Mouse (Mus musculus) macrophage (primary cell): Measurements from ENCODE around the gene Gm1043. TPM values are rescaled to one million over a fixed set of nuclear protein-coding genes. Genes with fewer than 3 reads are reported as not detected.

Experiments
- H3K27ac ChIP-seq: fragments of 350-480 bp; formaldehyde crosslinking; 2 replicates; pipeline ENCODE4 v1.9.0; 2021
- H3K36me3 ChIP-seq: fragments of 350-480 bp; formaldehyde crosslinking; 2 replicates; pipeline ENCODE4 v1.9.0; 2021; ENCODE audit errors: inconsistent target
- H3K4me3 ChIP-seq: fragments of 350-480 bp; formaldehyde crosslinking; 2 replicates; pipeline ENCODE4 v1.9.0; 2021; ENCODE audit errors: inconsistent target
- H3K79me2 ChIP-seq: fragments of 350-480 bp; formaldehyde crosslinking; 2 replicates; pipeline ENCODE4 v1.9.0; 2021; ENCODE audit errors: inconsistent target
- WGBS: methylation state at CpG from one replicate; pipeline ENCODE4 v1.1.7; 2026; ENCODE audit warnings: inconsistent platforms; ENCODE audit not compliant: missing documents; 5-methylcytosine and 5-hydroxymethylcytosine counted together
- polyA plus RNA-seq: library from polyadenylated mRNA; stranded (reverse); fragments of 250-400 nt; gene quantifications from 3 replicates; pipeline ENCODE4 v1.2.4, GENCODE M21; 2018; ENCODE audit warnings: inconsistent platforms
- total RNA-seq, 78 experiments: library from RNA; depleted of rRNA; stranded (reverse); fragments of 250-400 nt; gene quantifications; 1 replicate in 9 of 78; 2 replicates in 24 of 78; 3 replicates in 43 of 78; 4 replicates in 2 of 78; pipeline ENCODE4 v1.2.4; 2018; ENCODE audit warnings: inconsistent platforms in 56 of 78

Gm1043 gene
- total RNA-seq (2018; cell fraction: chromatin; rRNA removed) = not detected
- not detected for total RNA-seq (2018; cell fraction: cytosol; rRNA removed)
- not detected for total RNA-seq (2018; cell fraction: nucleus; rRNA removed)
- not detected in 3 replicates for polyA plus RNA-seq

DNA sequence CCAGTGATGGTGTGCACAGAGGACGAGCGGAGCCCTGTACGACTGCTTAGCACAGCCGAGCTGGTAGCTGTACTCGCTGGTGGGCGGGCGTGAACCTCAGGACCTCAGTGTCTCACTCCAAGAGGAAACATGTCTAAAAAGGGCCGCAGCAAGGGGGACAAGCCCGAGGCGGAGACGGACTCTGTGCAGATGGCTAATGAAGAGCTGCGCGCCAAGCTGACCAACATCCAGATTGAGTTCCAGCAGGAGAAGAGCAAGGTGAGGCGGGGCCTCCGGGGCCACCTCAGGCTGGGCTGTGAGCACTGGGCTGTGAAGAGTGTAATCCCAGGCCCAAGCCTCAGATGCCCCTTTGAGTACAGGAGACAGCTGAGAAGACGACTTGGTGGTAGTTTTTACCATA is at the start of gene Gm1043:
Gene Gm1043 (plus strand): TSS at position 130 of the 400 bp plus-strand sequence.
- Histone ChIP-seq H3K27ac (no peak within 1 kb of the TSS), H3K4me3 (no peak within 1 kb of the TSS), H3K36me3 (no peaks in the 10 kb centered on the region), H3K79me2 (no peaks in the 10 kb centered on the region)
- 95% methylated on average over 12 of the region's 16 CpGs for whole genome bisulfite sequencing

DNA sequence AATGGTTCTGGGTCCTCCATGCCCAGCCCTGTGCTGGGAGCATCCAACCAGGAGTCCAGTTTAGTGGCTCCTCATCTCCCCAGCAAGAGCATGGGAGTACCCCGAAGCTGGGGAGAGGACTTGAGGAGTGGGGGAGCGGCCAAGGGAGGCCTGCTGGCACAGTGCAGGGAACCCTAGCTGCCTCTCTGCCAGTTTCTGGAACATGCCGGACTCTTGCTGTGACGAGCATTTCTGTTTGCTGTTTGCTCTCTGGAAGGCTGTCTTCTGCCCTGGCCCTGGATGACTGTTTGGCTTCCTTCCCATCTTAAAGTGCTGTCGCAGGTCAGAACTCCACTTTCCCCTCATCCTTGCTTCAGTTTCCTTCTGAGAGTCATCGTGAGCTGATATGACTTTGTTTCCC is 49.3 kb upstream of the Gm1043 start:
- no peaks in the 10 kb centered on the region for H3K79me2 ChIP-seq
- no peak overlapping the region for H3K4me3 ChIP-seq
- 82% methylated on average over 6 of the region's 6 CpGs for WGBS

DNA sequence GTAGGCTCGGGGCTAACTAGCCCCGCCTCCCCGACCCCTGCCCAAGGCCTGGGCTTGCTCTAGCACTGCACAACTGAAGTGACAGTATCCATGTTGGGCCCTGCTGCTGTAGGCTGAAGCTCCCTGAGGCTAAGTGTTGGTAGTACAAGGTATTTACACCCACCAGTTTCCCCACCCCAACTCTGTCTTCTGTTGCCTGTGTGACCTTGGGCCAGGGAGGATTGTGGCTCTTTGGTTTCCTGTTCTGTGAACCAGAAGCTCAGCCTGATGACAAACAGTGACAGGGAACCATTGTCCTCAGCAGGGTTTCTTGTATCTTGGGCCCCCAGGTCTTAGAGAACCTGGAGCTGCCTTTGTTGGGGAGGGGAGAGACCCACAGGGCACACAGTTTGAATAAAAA is 48.3 kb upstream of the Gm1043 start:
- Histone ChIP-seq H3K36me3 (no peaks in the 10 kb centered on the region), H3K79me2 (no peaks in the 10 kb centered on the region), H3K4me3 (no peak overlapping the region), H3K27ac (no peak overlapping the region)
- 50% methylated on average over 3 of the region's 3 CpGs for WGBS

More for the DNA sequence above, 49.3 kb upstream of the Gm1043 start:
- Histone ChIP-seq H3K27ac (no peak overlapping the region), H3K36me3 (no peaks in the 10 kb centered on the region)

DNA sequence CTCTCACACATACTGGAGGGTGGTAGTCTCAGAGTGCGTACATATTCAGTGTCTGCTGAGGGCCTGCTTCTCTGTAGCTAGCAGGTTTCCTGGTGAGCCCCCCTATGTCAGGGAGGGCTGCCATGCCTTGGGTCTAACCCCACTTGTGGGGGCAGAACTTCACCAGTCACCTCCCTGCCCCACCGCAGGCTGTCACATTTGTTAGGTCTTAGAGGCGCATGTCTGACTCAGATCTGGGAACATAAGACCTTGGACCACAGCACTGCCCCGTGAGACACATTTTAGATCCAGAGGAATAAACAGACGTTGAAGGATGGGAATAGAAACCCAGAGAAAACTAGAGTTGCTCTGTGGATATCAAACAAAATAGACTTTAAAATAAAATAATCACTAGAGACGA is 45.3 kb upstream of the Gm1043 start:
- 89% methylated on average over 6 of the region's 6 CpGs for WGBS

DNA sequence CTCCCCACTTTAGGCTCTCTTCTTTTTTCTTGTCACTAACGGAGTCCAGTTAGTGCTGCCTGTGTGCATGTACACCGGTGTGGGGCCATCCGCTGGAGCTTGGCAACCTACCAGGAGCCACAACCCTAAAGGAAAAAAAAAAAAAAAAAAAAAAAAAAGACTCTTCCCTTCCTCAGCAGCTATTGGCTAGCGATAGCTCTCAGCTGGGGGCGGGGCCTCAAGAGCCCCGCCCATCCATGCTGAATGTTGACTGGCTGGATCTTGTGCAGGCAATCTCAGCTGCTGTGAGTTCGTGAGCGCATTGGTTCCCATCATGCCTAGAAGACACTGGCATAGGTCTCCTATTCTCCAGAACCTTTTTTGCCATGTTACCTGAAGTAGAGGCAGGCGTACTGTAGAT is 44.5 kb upstream of the Gm1043 start:
- 16% methylated on average over 6 of the region's 9 CpGs for WGBS

More for the DNA sequence above, 45.3 kb upstream of the Gm1043 start:
- Histone ChIP-seq H3K36me3 (no peaks in the 10 kb centered on the region), H3K4me3 (no peak overlapping the region), H3K27ac (no peak overlapping the region), H3K79me2 (no peaks in the 10 kb centered on the region)

DNA sequence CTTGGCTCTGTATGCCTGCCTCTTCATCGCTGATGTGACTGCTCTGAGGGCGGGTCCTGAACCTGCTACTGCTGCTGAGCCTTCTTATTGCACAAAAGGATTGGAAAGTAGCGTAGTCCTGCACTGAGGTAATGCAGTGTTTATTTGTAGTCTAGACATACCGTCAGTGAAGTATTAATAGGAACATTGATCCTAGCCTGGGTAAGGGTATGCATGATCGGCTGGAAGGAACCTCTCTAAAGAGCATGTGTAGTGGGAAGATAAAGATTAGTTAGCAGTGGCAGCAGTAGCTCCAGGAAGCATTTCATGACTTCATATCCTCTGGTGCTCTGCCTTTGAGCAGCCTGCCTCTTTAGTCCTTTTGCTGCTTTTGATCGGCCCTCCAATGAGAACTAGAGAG is 43.5 kb upstream of the Gm1043 start:
- 40% methylated on average over 6 of the region's 6 CpGs for WGBS
- no peaks in the 10 kb centered on the region for H3K36me3 ChIP-seq
- no peak overlapping the region for H3K27ac ChIP-seq
- H3K4me3 ChIP-seq = no peak overlapping the region
- no peaks in the 10 kb centered on the region for H3K79me2 ChIP-seq

More for the DNA sequence above, 44.5 kb upstream of the Gm1043 start:
- H3K27ac ChIP-seq = no peak overlapping the region
- no peak overlapping the region for H3K4me3 ChIP-seq
- no peaks in the 10 kb centered on the region for H3K79me2 ChIP-seq
- no peaks in the 10 kb centered on the region for H3K36me3 ChIP-seq

DNA sequence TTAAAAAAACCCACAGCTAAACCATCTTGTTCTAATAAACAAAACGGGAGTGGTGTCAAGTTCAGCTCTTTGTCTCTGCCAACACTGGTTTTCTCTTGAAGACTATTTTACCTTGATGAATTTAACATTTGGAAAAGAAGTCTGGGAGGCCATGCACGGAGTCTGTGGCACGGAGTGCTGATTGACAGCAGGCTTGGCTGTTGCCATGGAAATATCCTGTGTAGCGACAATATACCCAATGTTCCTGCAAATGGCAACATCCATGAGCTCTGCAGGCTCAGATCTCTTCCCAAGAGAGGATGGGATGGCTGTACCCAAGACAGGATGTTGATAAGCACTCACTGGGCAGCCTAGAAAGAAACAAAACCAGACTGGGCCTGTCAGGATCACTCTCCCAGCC is 42.2 kb upstream of the Gm1043 start:
- Histone ChIP-seq H3K36me3 (no peaks in the 10 kb centered on the region), H3K4me3 (no peak overlapping the region), H3K79me2 (no peaks in the 10 kb centered on the region), H3K27ac (no peak overlapping the region)
- 94% methylated on average over 4 of the region's 4 CpGs for WGBS

DNA sequence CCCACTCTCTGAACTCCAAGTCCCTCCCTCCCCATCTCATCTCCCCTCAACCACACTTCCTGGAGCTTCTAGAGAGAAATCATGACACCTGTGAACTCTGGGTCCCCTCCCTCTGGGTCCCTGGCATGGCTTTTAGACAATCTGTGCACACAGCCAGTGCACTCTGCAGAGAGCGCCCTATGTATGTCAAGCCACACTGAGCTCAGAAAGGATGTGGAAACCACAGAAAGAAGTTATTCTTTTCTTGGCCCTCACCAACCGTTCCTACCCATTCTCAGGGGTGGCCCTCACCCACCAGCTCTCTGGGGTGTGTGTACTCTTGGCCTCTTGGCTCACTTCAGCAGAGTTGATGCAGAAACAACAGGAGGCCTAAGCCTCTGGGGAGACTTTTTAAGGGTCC is 40.4 kb upstream of the Gm1043 start:
- Histone ChIP-seq H3K36me3 (no peaks in the 10 kb centered on the region), H3K27ac (no peak overlapping the region), H3K79me2 (no peaks in the 10 kb centered on the region), H3K4me3 (no peak overlapping the region)
- WGBS = 25% methylated on average over 2 of the region's 2 CpGs

DNA sequence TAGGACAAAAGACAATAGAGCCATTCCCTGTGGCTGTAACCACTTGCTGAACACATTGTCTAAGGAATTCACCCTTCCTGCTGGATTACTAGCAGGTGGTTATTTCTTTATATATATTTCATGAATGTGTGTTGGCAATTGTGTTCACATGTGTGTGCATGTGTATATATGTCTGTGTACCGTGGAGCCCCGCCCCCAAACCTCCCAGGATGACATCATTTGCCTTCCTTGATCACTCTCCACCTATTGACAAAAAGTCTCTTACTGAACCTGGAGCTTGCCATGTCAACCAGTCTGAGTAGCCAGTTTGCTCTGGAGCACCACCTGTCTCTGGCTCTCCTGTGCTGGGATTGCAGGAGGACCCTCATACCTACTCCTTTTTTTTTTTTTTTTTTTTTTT is 39.6 kb upstream of the Gm1043 start:
- H3K4me3 ChIP-seq = no peak overlapping the region
- no peaks in the 10 kb centered on the region for H3K79me2 ChIP-seq
- no peak overlapping the region for H3K27ac ChIP-seq
- no peaks in the 10 kb centered on the region for H3K36me3 ChIP-seq
- 72% methylated on average over 2 of the region's 2 CpGs for WGBS

DNA sequence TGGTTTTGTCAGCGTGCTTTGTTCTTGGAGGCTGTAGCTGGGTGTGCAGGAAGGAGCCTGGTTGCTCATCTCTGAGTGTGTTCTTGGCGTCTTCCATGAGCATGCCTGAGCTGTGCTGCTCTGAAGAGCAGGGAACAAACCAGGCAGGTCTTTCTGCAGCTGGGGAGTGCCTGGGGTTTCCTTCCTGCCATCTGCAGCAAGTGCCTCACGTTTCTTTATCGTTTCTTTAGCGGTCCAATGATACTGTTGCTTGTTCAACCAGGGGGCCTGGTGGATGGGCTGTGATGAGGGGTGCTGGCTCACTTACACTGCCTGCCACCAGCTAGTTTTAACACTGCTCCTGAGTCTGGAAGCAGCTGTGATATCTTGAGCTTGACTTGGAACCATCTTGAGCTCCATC is 38.4 kb upstream of the Gm1043 start:
- 28% methylated on average over 5 of the region's 5 CpGs for WGBS
- Histone ChIP-seq H3K36me3 (no peaks in the 10 kb centered on the region), H3K27ac (no peak overlapping the region), H3K4me3 (no peak overlapping the region), H3K79me2 (no peaks in the 10 kb centered on the region)

DNA sequence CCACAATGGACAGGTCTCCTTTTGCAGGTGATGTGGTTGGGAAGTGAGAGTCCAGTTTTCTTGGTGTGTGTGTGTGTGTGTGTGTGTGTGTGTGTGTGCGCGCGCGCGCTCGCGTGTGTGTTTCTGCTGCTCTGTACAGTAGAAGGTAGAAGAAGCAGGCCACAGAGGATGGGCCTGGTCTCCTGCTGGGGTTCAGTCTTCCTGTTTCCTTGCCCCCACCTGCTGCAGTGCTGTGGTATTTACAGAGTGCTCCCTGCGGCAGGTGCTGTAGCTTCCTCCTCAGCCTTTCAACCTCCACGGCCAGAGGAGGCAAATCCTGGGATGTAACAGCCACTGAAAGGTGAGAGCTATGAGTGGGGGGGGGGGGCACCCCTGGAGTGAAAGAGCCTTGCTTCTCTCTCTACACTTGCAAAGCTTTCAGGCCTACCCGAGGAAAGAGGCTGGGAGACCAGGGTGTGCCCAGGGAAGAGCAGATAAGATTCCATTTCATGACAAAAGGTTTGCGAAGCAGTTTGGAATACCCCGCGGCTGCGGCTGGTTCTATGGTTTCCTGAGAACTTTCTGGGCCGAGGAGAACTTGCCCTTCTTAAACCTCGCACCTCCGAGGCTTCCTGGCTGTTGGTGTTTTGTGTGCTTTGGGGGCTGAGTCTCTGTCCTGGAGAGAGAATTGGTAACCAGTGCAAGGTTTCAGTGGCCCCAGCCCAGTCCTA is 37.8 kb upstream of the Gm1043 start:
- no peak overlapping the region for H3K27ac ChIP-seq
- H3K4me3 ChIP-seq = no peak overlapping the region
- H3K79me2 ChIP-seq = no peaks in the 10 kb centered on the region
- no peaks in the 10 kb centered on the region for H3K36me3 ChIP-seq
- WGBS = 43% methylated on average over 17 of the region's 17 CpGs

DNA sequence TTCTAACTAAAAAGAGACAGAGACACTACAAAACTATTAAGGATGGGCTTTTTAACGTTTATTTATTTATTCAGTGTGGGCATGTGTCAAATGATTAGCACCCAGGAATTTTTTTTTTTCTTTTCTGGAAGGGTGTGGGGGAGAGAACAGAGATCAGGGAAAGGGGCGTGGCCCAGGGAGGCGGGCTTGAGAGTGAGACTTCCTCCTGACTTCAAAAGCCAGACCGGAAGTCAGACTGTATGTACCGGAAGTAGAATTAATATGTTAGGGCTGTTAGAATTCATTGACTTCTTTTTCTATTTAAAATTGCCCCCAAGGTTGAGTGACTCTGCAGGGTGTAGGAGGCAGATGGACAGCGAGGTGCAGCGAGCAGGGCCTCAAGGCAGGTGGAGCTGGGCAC is 37.2 kb upstream of the Gm1043 start:
- H3K36me3 ChIP-seq = no peaks in the 10 kb centered on the region
- H3K79me2 ChIP-seq = no peaks in the 10 kb centered on the region
- H3K27ac ChIP-seq = no peak overlapping the region
- H3K4me3 ChIP-seq = no peak overlapping the region
- WGBS = 50% methylated on average over 7 of the region's 7 CpGs

DNA sequence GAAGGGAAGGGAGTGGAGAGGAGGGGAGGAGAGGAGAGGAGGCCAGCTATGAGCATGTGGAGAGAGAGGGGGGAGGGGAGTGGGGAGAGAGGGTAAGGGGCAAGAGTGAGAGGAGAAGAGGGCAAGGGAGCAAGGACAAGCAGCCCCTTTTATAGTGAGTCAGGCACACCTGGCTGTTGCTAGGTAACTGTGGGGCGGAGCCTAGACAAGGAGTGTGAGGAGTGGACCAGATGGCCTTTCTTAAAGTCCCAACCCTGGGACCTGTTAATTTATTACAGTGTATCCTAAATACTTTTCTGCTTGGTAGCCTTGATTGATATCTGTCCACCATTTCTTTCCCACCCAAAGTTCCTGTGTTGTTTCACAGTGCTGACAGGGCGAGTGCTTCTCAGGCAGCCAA is 36.1 kb upstream of the Gm1043 start:
- no peak overlapping the region for H3K4me3 ChIP-seq
- no peaks in the 10 kb centered on the region for H3K79me2 ChIP-seq
- H3K36me3 ChIP-seq = no peaks in the 10 kb centered on the region
- no peak overlapping the region for H3K27ac ChIP-seq
- 91% methylated on average over 2 of the region's 2 CpGs for WGBS

DNA sequence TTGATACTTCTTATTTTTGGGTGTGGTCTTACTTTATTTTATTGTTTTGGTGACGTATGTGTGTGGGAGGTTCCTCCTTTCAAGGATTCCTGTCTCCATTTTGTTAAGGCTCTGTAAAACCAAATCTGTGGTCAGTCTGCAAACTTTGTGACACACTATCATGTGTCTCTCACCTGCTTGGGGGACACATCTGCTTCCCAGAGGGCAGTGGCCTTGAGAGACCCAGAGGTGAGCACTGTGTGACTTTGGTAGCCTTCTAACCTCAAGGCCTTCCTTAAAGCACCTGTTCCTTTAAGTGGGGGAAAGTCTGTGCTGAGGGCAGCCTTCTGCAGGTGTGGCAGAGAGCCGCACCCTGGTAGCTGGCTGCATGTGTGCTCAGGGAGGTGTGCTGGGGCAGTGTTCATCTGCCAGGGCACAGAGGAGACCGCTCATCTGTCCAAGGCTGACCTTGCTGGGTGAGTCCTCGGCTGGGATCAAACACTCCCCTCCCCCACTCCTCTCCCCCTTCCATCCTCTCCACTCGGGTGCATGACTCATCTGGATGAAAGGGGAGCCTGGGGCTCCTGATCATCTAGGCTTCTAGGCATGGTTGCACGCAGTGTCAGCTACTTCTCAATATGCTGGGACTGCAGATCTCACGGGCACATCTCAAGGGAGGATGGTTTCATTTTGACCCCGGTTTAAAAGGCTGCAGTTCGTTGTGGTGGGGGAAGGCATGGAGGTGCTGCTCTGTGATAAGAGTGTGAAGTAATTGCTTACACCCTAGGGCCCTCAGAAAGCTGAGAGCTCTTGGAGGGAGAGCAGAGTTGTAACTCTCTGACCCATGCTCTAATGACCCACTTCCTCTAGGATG is 34.4 kb upstream of the Gm1043 start:
- Histone ChIP-seq H3K4me3 (peak overlapping the region; percentile 13), H3K79me2 (no peaks in the 10 kb centered on the region), H3K27ac (no peak overlapping the region), H3K36me3 (no peaks in the 10 kb centered on the region)
- 28% methylated on average over 9 of the region's 9 CpGs for WGBS
